Mouse (Mus musculus): ENCODE data around the gene Cgn. TPM values are rescaled to one million over a fixed set of nuclear protein-coding genes. Genes with fewer than 3 reads are reported as not detected.
"Not testable (repeated sequence)": the region's sequence is repeated elsewhere in the genome, so short reads cannot be mapped to it uniquely, and the experiment has no call there.

Gene Cgn
- polyA plus RNA-seq, 1 experiment from 2014 or later: 14.2 TPM

DNA sequence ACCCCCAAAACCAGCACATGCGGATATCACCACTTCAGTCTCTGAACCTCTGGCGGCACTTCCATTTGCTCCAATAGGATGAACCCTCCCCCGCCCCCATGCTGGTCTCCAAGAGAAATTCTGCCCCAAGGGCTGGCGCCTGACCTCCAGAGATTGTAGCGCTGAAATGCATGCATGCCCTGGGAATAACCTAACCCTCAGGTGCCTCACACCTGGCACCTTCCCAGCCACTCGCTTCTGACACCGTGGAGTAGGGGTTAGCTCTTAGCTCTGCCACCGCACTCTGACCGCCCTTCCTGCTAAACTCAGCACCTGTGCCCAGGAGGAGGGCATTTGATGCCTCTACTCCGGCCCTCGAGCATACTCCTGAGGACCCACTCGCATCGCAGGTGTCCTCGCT is 334 bp downstream of the Cgn start:
- H3K36me3 ChIP-seq (ENCODE audit: control insufficient read depth, insufficient read depth, low read length): no peaks in the 10 kb centered on the region
- H3K4me3 ChIP-seq (ENCODE audit: low read length): peak overlapping the region; percentile 55
- peak overlapping the region; percentile 53 for H3K9ac ChIP-seq (ENCODE audit: low read depth, low read length)
- peak overlapping the region; percentile 91 for H3K4me2 ChIP-seq (replicated peaks; ENCODE audit: low read depth, low read length)
- no peak overlapping the region for H3K27ac ChIP-seq (ENCODE audit: low read depth, low read length)
- no peak; the same call in 1 of the 2 replicates for ATAC-seq (ENCODE audit: low FRiP score, low TSS enrichment)
- peaks cover 9% of the 10 kb centered on the region; the same call in 1 of the 2 replicates for H3K4me1 ChIP-seq (ENCODE audit: control insufficient read depth, insufficient read depth, low read length)
- under 1% methylated on average over 14 of the region's 14 CpGs for WGBS
- no peaks in the 10 kb centered on the region for H3K9me3 ChIP-seq (ENCODE audit: control insufficient read depth, low read length)
- peaks cover 6% of the 10 kb centered on the region; the same call in 1 of the 2 replicates for H3K27me3 ChIP-seq (ENCODE audit: control insufficient read depth, insufficient read depth, low read length)

DNA sequence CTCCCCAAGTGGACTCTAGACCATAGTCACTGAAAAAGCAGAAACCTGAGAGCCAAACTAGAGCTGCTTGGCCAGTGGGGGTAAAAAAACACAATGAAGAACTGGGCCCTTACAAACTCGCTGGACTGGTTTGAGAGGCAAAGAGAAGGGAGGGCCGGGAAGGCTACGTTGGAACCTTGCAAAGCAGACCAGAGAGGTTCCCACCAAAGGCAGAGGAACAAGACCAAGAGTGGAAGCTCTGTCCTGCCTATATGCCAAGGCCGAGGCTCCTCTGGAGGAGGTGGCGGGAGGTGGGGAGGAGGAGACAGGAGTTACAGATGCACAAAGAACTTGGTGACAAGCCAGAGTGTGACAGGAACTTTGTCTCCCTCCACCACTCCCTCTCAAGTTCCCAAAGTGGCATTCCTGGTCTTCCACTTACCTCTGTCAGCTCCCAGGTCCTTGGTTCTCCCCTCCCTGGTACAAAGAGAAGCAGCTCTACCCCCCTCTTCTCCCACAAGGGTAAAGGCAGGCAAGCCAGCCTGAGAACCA is 2.1 kb downstream of the Cgn start:
- peaks cover 6% of the 10 kb centered on the region; the same call in 1 of the 2 replicates for H3K27me3 ChIP-seq (ENCODE audit: control insufficient read depth, insufficient read depth, low read length)
- peak overlapping the region; percentile 27 for H3K4me2 ChIP-seq (replicated peaks; ENCODE audit: low read depth, low read length)
- no peak for ATAC-seq (ENCODE audit: low FRiP score, low TSS enrichment)
- WGBS: 31% methylated on average over 5 of the region's 5 CpGs
- no peaks in the 10 kb centered on the region for H3K36me3 ChIP-seq (ENCODE audit: control insufficient read depth, insufficient read depth, low read length)
- H3K9me3 ChIP-seq (ENCODE audit: control insufficient read depth, low read length): no peaks in the 10 kb centered on the region
- H3K9ac ChIP-seq (ENCODE audit: low read depth, low read length): no peak overlapping the region
- H3K27ac ChIP-seq (ENCODE audit: low read depth, low read length): peak overlapping the region; percentile 83
- peak overlapping the region; percentile 7; the same call in 1 of the 2 replicates for H3K4me3 ChIP-seq (ENCODE audit: low read length)
- H3K4me1 ChIP-seq (ENCODE audit: control insufficient read depth, insufficient read depth, low read length): peaks cover 9% of the 10 kb centered on the region; the same call in 1 of the 2 replicates

DNA sequence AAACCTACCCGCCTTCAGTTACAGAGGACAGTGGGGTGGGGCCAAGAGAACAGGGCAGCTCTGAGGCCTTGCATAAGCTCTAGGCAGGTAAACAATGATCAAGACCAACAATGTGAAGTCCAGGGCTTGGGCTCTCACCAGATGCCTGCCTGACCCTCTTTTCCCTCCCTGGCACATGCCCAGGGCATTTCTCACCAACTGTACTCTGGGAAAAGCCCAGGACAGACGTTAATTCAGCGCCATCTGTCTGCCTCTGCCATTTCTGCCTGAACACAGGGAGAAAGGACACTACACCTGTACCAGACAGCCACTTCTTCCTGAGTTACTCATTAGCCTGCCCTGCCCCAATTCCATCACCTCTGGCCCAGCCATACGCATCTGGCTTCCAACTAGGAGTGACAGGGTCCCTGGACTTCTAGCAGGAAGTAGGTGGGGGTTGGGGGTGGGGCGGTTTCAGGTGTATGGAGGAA is 2.8 kb downstream of the Cgn start:
- H3K4me2 ChIP-seq (replicated peaks; ENCODE audit: low read depth, low read length): peak overlapping the region; percentile 19
- no peaks in the 10 kb centered on the region for H3K36me3 ChIP-seq (ENCODE audit: control insufficient read depth, insufficient read depth, low read length)
- peak overlapping the region; percentile 83 for H3K27ac ChIP-seq (ENCODE audit: low read depth, low read length)
- peaks cover 9% of the 10 kb centered on the region; the same call in 1 of the 2 replicates for H3K4me1 ChIP-seq (ENCODE audit: control insufficient read depth, insufficient read depth, low read length)
- no peak overlapping the region for H3K4me3 ChIP-seq (ENCODE audit: low read length)
- ATAC-seq (ENCODE audit: low FRiP score, low TSS enrichment): peak; percentile 33; the same call in 1 of the 2 replicates
- no peak overlapping the region for H3K9ac ChIP-seq (ENCODE audit: low read depth, low read length)
- WGBS: 49% methylated on average over 5 of the region's 5 CpGs
- peaks cover 6% of the 10 kb centered on the region; the same call in 1 of the 2 replicates for H3K27me3 ChIP-seq (ENCODE audit: control insufficient read depth, insufficient read depth, low read length)
- no peaks in the 10 kb centered on the region for H3K9me3 ChIP-seq (ENCODE audit: control insufficient read depth, low read length)

DNA sequence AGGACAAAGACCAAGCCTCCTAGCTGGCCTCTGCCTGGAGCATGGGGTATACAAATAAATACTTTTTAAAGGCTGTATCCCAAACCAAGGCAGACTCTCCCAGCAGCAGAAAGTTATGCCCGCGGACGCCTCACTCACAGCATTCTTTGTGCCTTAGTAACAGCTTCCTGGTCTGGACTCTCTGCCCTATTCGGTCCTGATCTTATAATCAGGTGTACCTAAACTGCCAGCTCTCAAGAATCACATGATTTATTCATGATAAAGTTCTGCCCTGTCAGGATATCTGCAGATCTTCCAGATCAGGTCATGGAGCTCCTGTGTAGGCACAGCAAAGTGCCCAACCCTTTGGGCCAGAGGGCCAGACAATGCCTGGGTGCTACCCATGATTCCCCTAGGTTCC is 3.4 kb downstream of the Cgn start:
- 65% methylated on average over 4 of the region's 4 CpGs for WGBS

DNA sequence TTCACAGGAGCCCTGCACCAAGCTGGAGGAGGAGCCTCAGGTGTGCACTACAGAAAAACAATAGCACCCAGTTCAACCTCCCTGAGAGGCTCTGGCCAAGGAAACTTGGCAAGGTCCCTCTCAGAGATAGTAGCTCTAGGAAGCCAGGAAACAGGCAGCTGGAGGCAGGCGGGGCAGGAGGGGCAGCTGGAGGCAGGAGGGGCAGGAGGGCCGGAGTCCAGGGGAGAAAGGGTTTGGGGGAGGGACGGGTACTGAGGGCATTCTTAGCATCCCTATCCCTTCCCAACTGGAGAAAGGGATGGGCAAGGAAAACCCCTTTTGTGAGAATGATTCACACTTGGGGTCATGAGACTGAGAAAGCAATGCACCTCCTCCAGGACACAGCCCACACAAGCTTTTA is 4.9 kb downstream of the Cgn start:
- Histone ChIP-seq H3K27me3 (ENCODE audit: control insufficient read depth, insufficient read depth, low read length) (no peaks in the 10 kb centered on the region), H3K36me3 (ENCODE audit: control insufficient read depth, insufficient read depth, low read length) (no peaks in the 10 kb centered on the region), H3K9ac (ENCODE audit: low read depth, low read length) (no peak overlapping the region), H3K27ac (ENCODE audit: low read depth, low read length) (no peak overlapping the region), H3K9me3 (ENCODE audit: control insufficient read depth, low read length) (no peaks in the 10 kb centered on the region), H3K4me2 (replicated peaks; ENCODE audit: low read depth, low read length) (no peak overlapping the region), H3K4me3 (ENCODE audit: low read length) (no peak overlapping the region), H3K4me1 (ENCODE audit: control insufficient read depth, insufficient read depth, low read length) (peaks cover 5% of the 10 kb centered on the region; the same call in 1 of the 2 replicates)
- no peak for ATAC-seq (ENCODE audit: low FRiP score, low TSS enrichment)
- 33% methylated on average over 3 of the region's 3 CpGs for WGBS

More for the DNA sequence above, 3.4 kb downstream of the Cgn start:
- Histone ChIP-seq H3K27ac (ENCODE audit: low read depth, low read length) (peak overlapping the region; percentile 83), H3K27me3 (ENCODE audit: control insufficient read depth, insufficient read depth, low read length) (peaks cover 3% of the 10 kb centered on the region; the same call in 1 of the 2 replicates), H3K36me3 (ENCODE audit: control insufficient read depth, insufficient read depth, low read length) (no peaks in the 10 kb centered on the region), H3K4me3 (ENCODE audit: low read length) (no peak overlapping the region), H3K9ac (ENCODE audit: low read depth, low read length) (no peak overlapping the region), H3K9me3 (ENCODE audit: control insufficient read depth, low read length) (no peaks in the 10 kb centered on the region), H3K4me2 (replicated peaks; ENCODE audit: low read depth, low read length) (peak overlapping the region; percentile 19; the same call in 1 of the 2 replicates), H3K4me1 (ENCODE audit: control insufficient read depth, insufficient read depth, low read length) (peaks cover 9% of the 10 kb centered on the region; the same call in 1 of the 2 replicates)
- no peak for ATAC-seq (ENCODE audit: low FRiP score, low TSS enrichment)

DNA sequence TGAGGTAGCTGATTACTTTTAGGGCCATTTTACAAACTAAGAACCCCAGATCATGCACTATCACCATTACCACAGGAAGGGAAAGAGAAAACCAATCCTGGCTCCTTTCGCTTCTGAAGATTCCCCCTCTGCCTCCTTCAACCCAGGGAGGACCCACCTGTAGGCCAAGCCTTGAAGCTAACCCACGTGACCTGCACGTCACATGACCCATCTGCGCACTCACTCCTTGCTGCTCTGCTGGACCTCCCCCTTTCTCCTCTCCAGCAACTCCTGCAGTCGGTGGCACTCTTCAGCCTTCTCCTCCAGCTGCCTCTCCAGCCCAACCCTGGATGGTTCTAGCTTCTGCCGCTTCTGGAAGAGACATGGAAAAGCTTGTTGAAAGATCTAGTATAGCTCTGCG is 10.4 kb downstream of the Cgn start:
- ATAC-seq (ENCODE audit: low FRiP score, low TSS enrichment): no peak
- WGBS: 86% methylated on average over 7 of the region's 7 CpGs
- H3K9ac ChIP-seq (ENCODE audit: low read depth, low read length): no peak overlapping the region

DNA sequence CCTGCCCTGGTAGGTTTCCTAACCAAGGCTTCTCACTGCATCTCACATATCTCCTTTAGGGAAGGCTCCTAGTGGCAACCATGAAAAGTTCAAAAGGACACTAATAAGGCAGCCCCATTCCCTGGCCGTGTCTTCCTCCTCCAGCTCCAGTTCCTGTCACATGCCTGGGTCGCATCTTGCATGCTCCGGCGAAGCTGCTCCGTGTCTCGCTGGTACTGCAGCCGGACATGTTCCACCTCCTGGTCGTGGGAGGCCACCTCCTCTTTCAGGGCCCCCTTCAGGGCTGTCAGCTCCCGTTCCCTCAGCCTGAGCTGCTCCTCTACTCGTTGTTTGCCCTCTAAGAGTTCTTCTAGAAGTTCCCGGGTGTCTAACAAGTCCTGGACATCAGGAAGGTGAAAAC is 12.3 kb downstream of the Cgn start:
- no peak for ATAC-seq (ENCODE audit: low FRiP score, low TSS enrichment)

More for the DNA sequence above, 10.4 kb downstream of the Cgn start:
- H3K36me3 ChIP-seq (ENCODE audit: control insufficient read depth, insufficient read depth, low read length): no peaks in the 10 kb centered on the region
- H3K4me2 ChIP-seq (replicated peaks; ENCODE audit: low read depth, low read length): no peak overlapping the region
- no peaks in the 10 kb centered on the region for H3K27me3 ChIP-seq (ENCODE audit: control insufficient read depth, insufficient read depth, low read length)
- no peaks in the 10 kb centered on the region for H3K9me3 ChIP-seq (ENCODE audit: control insufficient read depth, low read length)
- H3K4me1 ChIP-seq (ENCODE audit: control insufficient read depth, insufficient read depth, low read length): no peaks in the 10 kb centered on the region
- H3K27ac ChIP-seq (ENCODE audit: low read depth, low read length): no peak overlapping the region
- H3K4me3 ChIP-seq (ENCODE audit: low read length): no peak overlapping the region

DNA sequence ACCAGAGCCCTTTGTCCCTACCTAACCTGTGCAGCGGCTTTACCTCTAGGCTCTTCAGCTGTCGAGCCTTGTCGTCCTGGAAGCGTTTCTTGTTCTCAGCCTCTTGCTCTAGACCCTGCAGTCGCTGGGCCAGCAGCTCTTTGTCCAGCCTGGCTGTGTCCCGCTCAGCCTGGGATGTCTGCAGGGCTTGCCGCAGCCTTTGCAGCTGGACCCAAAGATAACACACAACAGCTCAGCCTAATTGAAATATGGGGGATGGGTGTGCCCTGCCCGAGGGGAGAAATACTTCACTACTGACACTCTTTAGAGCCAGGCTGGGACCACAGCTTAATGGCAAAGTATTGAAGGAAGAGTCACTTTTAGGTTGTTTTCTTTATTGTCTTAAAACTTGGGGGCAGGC is 20.8 kb downstream of the Cgn start:
- ATAC-seq (ENCODE audit: low FRiP score, low TSS enrichment): peak; percentile 39; the same call in 1 of the 2 replicates
- H3K27me3 ChIP-seq (ENCODE audit: control insufficient read depth, insufficient read depth, low read length); H3K36me3 ChIP-seq (ENCODE audit: control insufficient read depth, insufficient read depth, low read length); H3K4me3 ChIP-seq (ENCODE audit: low read length); H3K4me1 ChIP-seq (ENCODE audit: control insufficient read depth, insufficient read depth, low read length); H3K9ac ChIP-seq (ENCODE audit: low read depth, low read length); H3K9me3 ChIP-seq (ENCODE audit: control insufficient read depth, low read length); H3K4me2 ChIP-seq (replicated peaks; ENCODE audit: low read depth, low read length); H3K27ac ChIP-seq (ENCODE audit: low read depth, low read length): not testable (repeated sequence)
- 58% methylated on average over 8 of the region's 8 CpGs for WGBS

More for the DNA sequence above, 12.3 kb downstream of the Cgn start:
- Histone ChIP-seq H3K4me1 (ENCODE audit: control insufficient read depth, insufficient read depth, low read length) (no peaks in the 10 kb centered on the region), H3K4me2 (replicated peaks; ENCODE audit: low read depth, low read length) (no peak overlapping the region), H3K36me3 (ENCODE audit: control insufficient read depth, insufficient read depth, low read length) (no peaks in the 10 kb centered on the region), H3K4me3 (ENCODE audit: low read length) (no peak overlapping the region), H3K27me3 (ENCODE audit: control insufficient read depth, insufficient read depth, low read length) (no peaks in the 10 kb centered on the region), H3K9me3 (ENCODE audit: control insufficient read depth, low read length) (no peaks in the 10 kb centered on the region), H3K27ac (ENCODE audit: low read depth, low read length) (no peak overlapping the region), H3K9ac (ENCODE audit: low read depth, low read length) (no peak overlapping the region)
- 39% methylated on average over 11 of the region's 11 CpGs for WGBS

DNA sequence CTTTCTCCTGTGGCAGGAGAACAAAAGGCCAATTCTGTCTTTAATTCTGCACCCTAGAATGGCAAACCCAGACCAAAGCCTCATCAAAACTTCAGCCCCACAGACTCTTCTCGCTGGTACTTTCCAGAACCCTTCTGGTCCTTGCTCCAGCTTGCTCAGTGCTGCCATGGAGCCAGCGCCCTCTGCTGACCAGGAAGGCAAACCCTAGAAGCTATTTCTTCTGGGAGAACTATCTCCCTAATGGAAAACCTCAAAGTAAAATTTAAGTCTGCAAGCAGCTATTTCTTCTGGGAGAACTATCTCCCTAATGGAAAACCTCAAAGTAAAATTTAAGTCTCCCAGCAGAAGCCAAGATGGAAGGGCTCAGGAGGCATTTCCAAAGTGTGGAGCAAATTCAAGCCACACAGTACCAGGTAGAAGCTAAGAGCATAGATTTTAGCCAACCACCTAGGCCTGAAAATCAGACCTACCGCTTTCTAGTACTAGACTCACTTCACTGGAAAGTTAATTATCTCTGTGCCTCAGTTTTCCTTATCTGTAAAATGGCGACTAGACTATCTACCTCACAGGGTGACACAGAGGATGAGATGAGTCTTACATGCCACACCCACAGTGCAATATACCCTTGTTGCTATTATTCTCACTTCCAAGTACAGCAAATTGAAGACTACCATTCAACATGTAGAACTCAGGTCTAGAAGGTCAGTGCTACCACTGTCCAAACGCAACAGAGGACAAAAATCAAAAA is 21.6 kb downstream of the Cgn start:
- H3K4me3 ChIP-seq (ENCODE audit: low read length); H3K27me3 ChIP-seq (ENCODE audit: control insufficient read depth, insufficient read depth, low read length); H3K4me1 ChIP-seq (ENCODE audit: control insufficient read depth, insufficient read depth, low read length); H3K4me2 ChIP-seq (replicated peaks; ENCODE audit: low read depth, low read length); H3K9ac ChIP-seq (ENCODE audit: low read depth, low read length); H3K36me3 ChIP-seq (ENCODE audit: control insufficient read depth, insufficient read depth, low read length); ATAC-seq (ENCODE audit: low FRiP score, low TSS enrichment); H3K9me3 ChIP-seq (ENCODE audit: control insufficient read depth, low read length); H3K27ac ChIP-seq (ENCODE audit: low read depth, low read length): not testable (repeated sequence)
- WGBS: 82% methylated on average over 3 of the region's 5 CpGs

Measured in kidney, embryonic 14.5 days (tissue).